Mouse (Mus musculus): ENCODE measurements around the gene Tapt1.
A peak's percentile ranks its signal among the peaks of the same experiment; 100 is the strongest.

The Tapt1 gene

DNA sequence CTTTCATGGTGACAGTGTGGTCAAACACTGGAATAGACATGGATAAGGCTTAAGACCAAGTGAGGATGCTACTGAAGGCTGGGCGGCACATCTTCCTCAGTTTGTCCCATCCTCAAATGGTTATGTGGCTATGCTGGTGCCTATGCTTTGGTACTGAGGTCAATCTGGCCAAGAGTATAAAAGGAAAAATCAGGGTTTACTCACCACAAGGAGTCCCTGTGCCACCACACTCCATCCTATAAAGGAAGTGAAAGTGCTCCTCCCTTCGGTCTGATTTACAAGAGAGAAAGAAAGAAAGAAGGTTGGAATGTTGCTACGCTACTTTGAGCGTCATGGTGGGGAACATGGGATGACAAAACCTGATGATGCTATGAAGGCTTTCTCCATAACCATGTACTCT is 27.3 kb downstream of the Tapt1 start:
- DNase-seq (ENCODE audit: extremely low spot score) = no peak

DNA sequence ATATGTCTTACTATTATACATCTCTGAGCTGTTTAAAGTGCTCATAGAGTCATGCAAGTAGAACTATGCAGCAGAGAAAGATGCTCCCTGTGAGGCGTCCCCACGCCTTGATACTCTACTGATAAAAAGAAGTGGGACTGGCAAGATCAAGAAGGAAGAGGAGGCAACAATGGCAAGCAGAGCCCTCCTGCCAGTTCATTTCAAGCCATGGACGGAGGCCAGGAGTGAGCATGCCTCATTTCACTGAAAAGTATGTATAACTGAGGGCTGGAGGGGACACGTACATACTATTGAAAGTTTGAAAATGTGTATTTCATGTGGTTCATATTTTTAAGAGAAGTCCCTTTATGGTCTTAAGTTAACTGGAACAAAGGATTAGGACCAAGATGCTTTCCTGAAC is 28.0 kb downstream of the Tapt1 start:
- DNase-seq (ENCODE audit: extremely low spot score) = no peak

DNA sequence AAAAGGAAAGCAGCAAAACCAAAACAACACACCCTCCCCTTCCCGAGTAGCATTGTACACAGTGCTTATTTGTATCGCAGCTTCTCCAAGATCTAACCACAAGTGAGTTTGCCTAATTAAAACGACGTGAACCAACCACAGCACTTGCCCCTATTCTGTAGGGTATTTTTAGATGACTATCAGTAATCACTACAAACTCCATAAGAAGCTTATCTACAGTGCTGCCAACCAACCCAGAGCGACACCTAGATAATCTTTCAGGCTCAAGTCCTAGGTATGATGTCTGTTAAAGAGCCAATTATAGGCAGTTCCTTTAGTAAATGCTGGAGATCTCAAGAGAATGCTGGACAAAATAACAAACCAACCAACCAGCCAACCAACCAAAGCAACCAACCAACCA is 28.6 kb downstream of the Tapt1 start:
- DNase-seq (ENCODE audit: extremely low spot score) = no peak

DNA sequence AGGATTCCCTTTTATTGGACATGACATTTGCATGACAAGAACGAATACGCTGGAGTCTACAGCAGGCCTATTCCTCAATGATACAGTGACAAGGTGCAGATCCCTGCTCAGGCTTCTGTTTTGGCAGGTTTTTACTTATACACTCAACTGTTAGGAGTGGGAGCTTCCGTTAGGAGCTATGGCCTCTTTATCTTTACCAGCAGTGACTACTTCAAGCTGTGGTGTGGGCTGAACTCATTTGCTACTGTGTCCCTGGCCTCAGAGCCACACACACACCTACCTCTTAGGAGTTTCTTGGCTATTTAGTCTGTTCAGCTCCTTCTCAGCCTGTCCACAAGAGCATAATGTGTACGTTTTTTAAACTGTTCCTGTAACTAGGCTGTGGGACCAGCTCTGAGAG is 30.3 kb downstream of the Tapt1 start:
- no peak for DNase-seq (ENCODE audit: extremely low spot score)

DNA sequence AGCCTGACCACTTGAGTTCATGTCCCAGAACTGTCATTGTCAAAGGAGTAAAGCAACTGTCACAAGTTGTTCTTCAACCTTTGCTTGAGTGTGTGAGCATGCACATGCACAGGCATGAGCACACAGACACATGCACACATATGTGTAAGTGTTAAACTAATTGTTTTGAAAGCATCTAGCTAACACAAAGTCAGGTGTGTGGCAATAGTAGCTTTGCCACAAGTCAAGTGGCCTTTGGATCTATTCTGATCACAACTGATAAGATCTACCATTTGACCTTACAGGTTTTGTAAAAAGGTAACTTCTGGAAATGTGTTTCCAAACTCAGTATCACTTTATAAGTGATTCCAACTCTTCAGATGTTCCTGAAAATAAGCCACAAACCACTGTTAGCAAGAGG is 39.1 kb downstream of the Tapt1 start:
- no peak for DNase-seq (ENCODE audit: extremely low spot score)

DNA sequence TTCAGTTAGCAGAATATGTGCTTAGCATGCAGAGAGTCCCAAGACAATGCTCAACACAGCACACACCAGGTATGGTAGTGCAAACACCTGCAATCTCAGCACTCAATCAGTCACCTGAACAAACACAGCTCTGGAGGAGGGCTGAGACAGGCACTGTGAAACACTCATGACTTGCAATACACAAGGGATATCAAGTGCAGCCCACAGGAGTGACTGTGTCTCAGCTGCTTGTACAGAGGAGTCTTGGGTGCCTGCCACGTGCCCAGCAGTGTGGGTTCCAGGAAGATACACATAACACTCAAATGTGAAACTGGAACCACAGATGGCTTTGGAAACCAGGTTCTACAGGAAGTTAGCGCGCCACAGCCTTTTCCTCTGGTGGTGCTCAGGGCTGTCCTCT is 44.8 kb downstream of the Tapt1 start:
- DNase-seq (ENCODE audit: extremely low spot score) = no peak

DNA sequence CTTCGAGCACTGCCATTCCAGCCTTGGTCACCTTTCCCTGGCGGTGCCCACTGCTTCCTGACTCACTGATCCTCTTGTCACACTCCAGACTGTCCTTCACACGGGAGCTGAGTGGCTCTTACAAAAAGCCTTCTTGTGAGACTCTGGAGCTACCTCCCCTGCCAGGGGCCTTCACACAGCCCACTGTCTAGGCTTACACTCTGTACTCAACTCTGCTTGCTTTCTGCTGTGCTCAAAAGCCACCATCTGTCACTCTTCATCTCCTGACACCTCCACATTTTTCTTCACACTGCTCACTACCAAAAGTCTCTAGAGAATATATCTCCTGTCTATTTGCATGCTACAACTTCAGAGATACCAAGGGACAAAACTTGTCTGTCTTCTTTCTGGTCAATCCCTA is 46.0 kb downstream of the Tapt1 start:
- DNase-seq (ENCODE audit: extremely low spot score) = no peak

DNA sequence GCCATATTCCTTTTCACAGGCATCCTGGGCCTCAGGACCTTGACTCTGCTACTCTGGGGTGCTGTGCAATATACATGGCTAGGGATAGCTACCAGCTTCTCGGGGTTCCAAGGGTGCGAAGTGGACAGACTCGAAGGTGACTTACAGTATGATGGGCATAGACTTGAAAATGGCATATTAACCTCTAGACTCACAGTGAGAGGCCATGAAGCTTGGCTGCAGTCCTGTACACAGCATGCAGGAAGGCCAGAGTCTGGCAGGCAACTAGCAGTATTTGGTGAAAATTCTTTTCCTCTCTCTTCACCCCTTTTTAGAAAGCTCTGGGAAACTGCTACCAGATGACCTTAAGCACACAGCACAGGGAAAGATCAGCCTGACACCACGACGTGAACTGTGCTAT is 52.4 kb downstream of the Tapt1 start:
- DNase-seq (ENCODE audit: extremely low spot score) = no peak

DNA sequence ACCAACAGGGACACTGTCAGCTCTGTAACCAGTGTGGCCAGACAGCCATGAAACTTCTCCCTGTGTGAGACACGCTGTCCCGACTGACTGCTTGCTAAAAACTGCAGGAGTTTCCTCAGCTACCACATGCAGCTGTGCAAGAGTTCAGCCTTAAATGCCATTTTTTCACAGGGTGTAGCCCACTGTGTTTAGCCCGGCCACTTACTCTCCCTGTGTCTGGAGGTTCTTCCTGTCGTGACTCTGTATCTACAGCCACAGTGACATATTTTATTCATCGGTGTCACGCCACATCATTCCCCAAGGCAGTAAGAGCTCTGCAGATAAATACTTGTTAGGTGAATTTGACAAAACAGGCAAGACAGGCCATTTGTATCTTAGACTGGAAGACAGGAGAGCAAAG is 59.6 kb downstream of the Tapt1 start:
- DNase-seq (ENCODE audit: extremely low spot score) = no peak

DNA sequence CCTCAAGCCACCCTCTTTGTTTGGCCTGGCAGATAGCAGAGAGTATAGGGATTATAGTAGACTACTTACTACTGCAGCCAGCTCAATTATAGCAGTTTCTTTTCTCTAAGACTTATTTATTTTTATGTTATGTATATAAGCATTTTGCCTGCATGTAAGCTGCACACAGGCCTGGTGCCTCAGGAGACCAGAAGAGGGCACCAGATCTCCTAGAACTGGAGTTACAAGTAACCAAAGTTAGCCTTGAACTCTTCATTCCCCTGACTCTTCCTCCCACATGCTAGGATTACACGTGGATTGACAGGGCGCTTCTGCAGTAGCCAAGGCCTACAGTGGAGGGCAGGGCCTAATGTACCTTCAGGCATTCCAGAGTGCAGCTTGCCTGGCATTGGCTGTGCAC is 60.6 kb downstream of the Tapt1 start:
- peak; percentile 17 for DNase-seq (ENCODE audit: extremely low spot score)

DNA sequence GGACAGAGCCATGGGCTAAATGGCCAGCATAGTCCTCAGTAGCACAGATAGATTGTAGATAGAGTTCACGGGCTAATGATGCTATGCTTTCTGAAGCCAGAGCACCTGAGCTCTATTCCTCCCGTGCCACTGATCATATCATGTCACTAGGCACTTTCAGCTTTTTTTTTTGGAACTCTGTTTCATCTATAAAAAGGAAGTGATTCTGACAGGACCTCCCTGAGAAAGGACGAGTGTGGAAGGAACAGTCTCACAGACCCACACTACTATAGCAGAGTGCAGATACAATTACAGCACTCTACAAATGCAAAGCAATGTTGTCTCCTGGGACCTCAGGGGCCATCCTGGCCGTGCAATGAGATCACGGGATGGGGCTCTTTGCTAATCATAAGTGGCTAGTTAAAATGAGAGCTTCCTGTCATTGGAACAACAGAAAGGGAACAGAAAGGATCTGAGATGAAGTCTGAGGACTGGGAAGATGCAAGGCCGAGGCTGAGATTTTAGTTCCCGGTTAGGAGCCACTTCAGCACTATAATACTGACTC is 62.1 kb downstream of the Tapt1 start:
- no peak for DNase-seq (ENCODE audit: extremely low spot score)

DNA sequence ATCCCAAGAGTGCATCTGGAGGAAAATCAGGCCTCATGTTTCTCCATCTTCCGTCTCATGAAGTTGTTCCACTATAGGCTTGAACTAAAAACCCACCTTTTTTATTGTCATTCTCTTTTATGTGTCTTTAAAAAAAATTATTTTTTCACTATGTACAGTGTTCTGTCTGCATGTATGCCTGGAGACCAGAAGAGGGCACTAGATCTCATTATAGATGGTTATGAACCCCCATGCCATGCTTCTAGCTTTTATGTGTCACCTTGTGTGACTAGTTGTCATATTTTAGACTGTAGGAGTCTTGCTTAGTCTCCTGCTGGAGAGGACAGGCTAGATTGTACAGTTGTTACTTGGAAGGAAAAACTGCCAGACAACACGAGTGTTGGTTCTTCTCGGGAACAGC is 63.1 kb downstream of the Tapt1 start:
- DNase-seq (ENCODE audit: extremely low spot score) = no peak

DNA sequence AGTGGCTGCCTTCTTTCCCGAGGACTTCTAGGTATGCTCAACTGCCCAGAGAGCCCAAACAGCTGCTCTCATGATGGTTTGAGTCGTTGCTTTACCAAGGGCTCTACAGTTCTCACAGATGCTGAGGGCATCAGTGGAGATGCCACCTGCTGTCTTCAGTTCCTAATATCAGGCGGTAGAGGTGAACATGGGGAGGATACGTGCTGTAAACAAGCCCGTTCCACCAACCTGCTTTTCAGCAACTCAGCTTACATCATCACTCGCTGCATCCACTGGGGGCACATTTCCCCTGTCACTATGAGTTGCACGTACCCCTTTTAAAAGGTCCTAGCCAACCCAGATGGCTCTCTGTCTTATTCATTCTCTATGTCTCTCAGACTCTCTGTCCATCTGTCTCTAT is 63.6 kb downstream of the Tapt1 start:
- DNase-seq (ENCODE audit: extremely low spot score) = no peak

DNA sequence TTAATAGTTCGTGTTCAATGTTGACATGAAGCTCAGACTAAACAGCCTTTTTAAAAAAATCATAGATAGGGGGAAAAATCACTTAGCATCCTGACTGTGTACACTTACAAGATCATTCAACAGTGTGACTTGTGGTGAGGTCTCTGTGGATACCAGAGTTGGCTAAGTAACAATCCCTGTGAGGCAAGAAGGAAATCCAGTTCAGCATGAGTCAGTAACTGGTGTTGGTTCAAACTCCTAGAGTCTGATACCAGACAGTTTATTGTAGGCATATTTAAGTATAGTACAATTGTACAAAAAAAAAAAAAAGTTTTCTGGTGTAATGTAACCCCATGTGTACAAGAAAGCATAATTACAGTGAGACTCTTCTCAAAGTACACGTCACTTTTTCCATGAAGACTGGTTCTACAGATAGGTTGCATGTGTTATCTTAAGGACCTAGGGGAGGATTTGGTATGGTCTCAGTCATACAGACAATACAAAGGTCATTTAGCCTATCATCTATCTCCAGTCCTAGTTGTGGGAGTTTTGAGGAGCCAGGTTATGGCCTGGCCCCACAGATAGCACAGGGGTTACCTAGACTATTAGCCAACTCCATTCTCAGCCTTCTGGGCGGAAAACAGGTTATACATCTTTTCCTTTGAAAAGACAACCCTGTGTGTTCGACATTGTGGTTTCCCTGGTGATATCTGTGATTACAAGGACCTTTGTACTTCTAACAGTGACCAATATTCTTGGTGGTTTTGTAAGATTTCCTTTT is 66.6 kb downstream of the Tapt1 start:
- no peak for DNase-seq (ENCODE audit: extremely low spot score)

DNA sequence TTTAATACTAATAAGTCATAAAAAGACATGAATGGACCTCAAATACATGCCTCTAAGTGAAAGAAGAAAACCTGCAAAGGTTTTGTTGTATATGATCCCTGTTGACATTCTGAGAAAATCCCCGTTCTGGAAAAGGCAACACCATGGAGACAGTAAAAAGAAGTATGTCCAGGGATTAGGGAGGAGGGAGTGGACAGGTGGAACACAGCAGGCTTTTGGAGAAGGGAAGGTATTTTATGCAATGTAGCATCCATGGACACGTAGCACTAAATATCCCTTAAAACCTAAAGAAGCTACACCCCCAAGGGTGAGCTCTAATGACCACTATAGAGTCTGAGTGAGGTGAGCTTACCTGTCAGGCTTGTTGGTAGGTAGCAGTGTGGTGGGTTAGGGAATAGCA is 67.2 kb downstream of the Tapt1 start:
- no peak for DNase-seq (ENCODE audit: extremely low spot score)

DNA sequence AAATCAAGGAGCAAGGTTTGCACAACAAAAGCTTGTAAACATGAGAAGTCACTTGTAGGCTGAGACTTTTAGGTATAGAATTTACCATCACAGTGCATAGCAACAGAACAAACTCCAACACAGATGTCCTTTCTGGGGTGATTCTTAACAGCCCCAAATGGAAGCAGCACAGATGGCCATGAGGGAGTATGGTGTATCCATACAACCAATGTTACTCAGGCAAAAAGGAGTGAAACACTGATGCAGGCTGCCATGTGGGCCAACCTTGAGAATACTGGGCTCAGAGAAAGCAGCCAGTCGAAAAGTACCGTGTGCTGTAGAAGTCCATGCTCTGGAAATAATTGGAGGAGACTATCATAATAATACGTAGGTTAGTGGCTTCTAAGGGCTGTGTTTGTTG is 68.0 kb downstream of the Tapt1 start:
- DNase-seq (ENCODE audit: extremely low spot score) = no peak

DNA sequence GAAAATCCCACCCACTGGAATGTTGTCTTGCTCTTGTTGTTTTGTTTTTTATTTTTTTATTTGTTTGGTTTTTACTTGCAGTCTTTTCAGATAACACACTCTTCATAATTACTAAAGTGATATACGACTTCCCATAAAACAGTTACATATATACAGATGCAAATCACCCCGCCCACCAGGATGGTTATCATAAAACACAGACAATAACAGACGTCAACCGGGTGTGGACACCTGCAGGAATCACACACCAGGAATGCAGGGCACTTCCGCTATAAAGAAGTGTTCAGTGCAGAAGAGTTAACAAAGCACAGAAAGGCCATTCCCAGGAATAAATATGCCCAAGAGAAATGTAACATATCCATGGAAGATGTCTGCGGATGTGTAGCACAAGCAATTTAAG is 68.7 kb downstream of the Tapt1 start:
- DNase-seq (ENCODE audit: extremely low spot score) = no peak

DNA sequence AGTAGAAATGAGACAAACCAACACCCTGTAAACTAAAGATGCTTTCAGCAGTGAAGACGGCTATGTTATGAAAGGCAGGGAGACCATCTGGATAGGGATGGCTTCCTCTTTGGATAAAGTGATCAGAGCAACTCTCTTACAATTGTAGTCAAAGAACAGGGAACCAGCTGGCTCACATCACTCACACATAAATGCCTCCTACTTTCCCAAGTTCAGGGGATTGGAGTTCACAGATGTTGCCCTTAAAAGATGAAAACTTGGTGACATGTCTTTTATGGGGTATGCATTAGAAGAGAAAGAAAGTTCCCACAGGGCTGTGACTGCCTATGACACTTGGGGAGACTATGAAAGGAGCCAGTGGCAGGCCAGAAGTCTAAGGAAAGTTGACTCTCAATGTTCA is 73.4 kb downstream of the Tapt1 start:
- DNase-seq (ENCODE audit: extremely low spot score) = no peak

DNA sequence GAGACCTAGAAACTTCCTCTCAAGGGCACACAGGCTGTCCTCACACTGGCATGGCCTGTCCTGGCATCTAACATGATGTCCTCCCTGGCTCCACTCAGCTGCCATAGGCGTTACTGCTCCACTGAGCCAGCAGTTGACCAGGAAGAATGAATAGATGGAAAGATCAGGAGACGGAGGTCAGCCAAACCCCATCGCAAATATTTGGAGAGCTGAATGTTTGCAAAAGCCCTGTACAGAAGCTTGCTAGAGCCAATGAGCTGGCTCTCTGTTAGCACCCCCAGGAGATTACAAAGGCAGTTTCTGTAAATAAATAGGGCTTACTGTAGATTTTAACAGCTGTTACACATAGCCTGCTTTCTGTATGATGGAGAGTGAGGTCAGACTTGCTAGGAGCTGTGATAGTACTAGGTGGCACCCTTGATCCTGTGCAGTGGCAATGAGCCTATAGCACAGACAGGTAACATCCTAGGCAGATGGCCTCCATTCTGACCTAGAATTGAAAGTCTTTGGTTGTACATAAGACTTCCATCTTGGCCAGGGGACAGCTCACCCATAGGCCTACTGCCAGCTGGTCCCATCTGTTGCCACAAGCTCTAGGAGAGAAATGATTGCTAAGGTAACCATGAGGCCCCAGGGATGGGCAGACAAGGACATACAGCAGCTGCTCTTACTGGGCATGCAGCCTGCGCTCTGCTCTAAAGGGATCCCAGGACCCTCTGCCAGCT is 74.9 kb downstream of the Tapt1 start:
- no peak for DNase-seq (ENCODE audit: extremely low spot score)

DNA sequence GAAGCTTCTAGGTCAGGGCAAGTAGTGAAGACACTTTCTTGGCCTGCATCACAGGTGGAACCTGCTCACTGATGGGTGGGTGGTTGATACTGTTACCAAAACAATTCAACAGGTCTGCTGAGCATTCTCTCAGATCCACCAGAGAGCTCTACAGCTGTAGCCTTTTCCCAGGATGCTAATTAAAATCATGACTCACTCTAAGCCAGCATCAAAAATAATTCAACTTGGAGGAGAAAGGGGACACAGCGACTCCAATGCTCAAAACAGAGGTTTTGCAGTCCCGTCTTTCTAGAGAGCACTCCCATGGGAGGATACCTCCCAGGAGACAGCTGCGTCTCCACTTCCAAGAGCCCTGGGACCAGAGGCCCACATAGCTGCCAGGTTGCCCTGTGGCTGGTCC is 78.7 kb downstream of the Tapt1 start:
- DNase-seq (ENCODE audit: extremely low spot score) = no peak

DNA sequence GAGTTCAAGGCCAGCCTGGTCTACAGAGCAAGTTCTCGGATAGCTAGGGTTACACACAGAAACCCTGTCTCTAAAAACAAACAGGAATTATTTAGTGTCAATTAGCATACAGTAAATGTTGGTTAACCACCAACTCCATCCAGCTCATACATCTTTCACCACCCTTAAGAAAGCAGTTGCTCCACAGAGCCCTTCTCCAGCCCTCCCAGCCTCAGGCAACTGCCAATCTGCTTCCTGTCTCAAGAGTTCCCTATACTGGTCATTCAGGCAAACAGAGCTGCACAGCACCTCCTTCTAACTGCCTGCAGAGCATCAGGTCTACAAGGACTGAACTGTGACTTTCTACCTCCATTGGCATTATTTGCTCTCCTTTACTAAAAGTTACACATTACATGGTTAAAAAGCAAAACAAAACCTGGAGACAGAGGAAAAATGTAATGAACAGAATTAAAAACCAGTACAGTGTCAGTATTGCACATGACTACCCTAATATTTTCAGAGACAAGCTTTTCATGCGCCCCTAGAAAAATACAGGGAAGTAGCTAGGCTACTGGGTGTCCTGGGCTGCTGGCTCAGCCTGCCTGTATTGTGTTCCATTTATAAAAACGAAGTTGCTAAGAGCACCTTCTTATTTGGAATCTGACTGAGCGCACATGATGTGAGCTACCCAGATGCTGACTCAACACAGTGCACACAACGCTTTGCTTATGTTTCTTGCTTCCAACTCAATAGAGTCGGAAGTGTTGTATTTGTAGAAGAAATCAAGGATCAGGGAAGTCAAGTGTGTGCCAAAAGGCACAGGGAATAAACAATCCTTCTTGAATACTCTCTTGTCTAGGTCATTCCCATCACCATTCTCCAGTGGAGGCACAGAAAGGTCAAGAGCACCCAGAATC is 79.7 kb downstream of the Tapt1 start:
- no peak for DNase-seq (ENCODE audit: extremely low spot score)

DNA sequence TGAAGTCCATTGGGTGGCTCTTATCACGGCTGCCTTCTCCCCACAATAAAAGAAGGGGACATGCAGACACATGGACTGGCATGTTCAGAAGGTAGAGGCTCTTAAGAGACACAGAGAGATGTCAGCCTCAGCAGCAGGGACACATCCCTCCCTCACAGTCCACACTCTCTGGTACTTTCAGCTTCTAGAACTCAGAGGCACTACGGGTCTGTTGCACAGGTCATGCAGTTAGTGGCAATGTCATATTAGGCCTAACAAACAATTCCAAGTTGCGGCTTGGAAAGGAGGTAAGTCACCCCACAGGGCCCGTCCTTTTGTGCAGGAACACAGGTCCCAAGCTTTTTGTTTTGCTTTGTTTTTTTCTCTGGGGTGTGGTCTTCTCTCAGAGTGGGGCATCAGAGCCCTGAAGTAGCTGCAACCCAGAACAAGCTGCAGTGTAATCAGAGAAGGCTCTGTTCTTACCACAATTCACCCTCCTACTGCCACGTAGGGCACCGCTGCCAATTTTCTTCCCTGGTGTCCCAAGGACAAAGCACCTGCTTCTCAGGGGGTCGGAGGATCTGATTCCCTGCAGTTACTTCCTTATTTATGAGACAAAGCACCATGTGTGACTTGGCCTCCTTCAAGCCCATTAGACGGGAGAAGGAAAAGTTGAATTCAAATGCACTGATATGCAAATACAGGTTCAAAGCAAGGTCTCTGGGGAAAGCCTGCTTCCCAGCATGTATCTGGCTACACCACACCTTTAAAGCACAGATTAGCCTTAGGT is 82.8 kb downstream of the Tapt1 start:
- DNase-seq (ENCODE audit: extremely low spot score) = no peak

Data from embryo, embryonic 9.5 days (tissue).